Mouse (Mus musculus) layer of hippocampus, adult 2 months (tissue): ENCODE results near the gene Ncf4. TPM values are rescaled to one million over a fixed set of nuclear protein-coding genes. Genes with fewer than 3 reads are reported as not detected.
"Not testable (repeated sequence)": the region's sequence is repeated elsewhere in the genome, so short reads cannot be mapped to it uniquely, and the experiment has no call there.

Experiments used
- DNase-seq, 2 experiments: peaks; one replicate each; pipeline ENCODE4 v3.0.0; 2022; ENCODE audit warnings: low spot score in 2 of 2
- H3K27ac ChIP-seq: fragments of 200-600 bp; 2 replicates; pipeline ENCODE4 v1.8.1; 2022
- H3K4me3 ChIP-seq: fragments of 200-600 bp; 2 replicates; pipeline ENCODE4 v1.8.1; 2022; ENCODE audit warnings: mild to moderate bottlenecking
- CTCF ChIP-seq: fragments of 200-600 bp; conservative IDR thresholded peaks from 2 replicates; pipeline ENCODE4 v1.8.1; 2022; ENCODE audit warnings: antibody characterized with exemption, mild to moderate bottlenecking, moderate library complexity
- total RNA-seq, 2 experiments: library from RNA; stranded (reverse); gene quantifications; 2 replicates each; pipeline ENCODE4 v1.2.3; 2021

The Ncf4 gene
- total RNA-seq, 2 experiments from 2014 or later, result 0.69 to 2.0 TPM

DNA sequence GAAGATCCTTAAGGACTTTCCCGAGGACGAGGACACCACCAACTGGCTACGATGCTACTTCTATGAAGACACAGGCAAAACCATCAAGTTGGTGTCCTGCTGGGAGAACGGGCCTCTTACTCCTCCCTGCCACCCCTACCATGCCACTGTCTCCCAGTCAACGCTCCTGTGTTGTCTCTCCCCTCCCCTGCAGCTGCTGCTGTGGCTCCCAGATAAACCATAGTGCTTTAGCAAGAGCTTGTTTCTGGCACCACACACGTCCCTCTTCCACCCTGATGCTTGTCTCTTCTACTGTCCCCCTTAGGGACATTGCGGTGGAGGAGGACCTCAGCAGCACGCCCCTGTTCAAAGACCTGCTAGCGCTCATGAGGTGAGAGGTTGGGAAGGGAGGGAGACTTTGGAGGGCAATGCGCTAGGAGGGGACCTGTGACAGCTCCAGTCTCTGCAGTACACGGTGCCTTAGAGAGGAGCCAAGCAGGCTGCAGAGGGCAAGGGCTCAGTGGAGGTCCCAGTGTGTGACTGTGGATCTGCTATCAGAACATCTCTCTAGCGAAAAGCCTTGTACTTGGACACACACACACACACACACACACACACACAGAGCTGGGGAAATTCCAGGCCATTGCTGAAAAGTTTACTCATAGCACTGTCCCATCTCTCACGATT, 16.2 kb downstream of the Ncf4 start:
- Histone ChIP-seq H3K4me3 (no peak overlapping the region), H3K27ac (no peak overlapping the region)
- no peak for DNase-seq
- TF ChIP-seq CTCF, result no peak

DNA sequence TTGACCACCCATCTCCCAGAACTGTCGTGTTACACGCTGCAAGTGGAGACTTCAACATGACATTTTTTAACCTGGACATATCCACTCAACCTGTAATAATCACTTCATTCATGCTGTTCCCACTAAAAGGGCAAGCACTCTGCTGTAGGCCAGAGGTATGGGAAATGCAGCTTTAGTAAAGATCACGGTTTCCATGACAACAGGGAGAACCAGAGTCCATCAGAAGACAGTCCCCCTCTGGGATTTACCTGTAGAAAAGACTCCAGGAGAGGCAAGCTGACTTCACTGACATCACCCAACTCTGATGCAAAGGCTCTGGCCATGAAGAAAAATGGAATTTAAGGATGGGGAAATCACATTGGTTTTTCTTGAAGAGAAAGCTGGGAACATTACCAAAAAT, 18.7 kb downstream of the Ncf4 start:
- no peak for DNase-seq
- H3K27ac ChIP-seq, result no peak overlapping the region
- TF ChIP-seq CTCF, result no peak

DNA sequence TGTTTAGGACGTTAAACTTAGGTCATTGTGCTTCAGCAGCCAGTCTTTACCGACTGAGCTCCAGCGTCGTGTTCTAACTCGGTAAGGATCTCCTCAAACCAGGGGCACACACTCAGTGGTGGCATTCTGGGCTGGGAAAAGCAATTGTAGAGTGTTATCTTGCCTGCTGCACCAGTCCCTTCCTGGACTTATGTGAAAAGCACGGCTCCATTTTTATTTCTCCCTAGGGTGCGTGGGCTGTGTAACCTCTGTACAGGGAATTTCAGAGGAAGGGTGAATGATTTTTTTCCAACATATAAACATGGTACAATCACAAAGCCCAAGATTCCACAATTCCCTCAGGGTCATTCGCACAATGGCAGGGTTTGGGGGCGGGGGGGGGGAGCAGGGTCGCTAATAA, 22.8 kb downstream of the Ncf4 start:
- Histone ChIP-seq H3K4me3 (no peak overlapping the region), H3K27ac (no peak overlapping the region)
- DNase-seq, result no peak
- TF ChIP-seq CTCF, result no peak

More for the DNA sequence above, 18.7 kb downstream of the Ncf4 start:
- H3K4me3 ChIP-seq, result no peak overlapping the region

DNA sequence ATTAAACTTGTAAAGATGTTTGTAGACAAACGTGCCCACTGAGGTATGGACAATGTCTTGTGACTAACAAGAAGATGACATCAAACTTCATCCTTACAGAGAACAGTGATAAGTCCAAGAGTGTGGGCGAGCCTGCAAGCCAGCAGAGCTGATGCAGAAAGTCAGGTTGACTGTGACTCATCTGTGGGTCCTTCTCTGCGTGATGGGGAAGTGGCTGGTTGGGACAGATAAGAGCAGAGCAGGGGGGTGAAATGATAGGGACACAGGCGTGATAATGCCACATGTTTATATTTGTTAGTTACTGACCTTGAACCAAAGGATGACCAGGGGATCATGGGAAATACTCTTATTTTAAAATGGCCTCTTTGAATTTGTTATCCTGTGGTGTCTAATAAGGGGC, 23.3 kb downstream of the Ncf4 start:
- no peak overlapping the region for H3K4me3 ChIP-seq
- no peak for TF ChIP-seq CTCF
- DNase-seq, result no peak
- H3K27ac ChIP-seq, result no peak overlapping the region

DNA sequence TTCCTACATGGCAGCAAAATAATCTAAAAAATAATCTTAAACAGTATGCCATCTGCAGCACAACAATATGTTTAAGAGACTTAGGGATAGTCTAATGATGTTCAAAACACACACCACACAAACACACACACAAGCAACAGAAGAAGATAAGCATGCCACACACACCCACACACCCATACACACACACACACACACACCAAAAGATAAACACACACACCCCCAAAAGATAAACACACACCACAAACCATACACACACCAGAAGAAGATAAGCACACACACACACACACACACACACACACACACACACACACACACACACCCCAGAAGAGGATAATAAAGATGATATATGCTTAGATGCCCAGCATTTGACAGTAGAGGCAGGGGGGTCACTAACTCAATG, 26.6 kb downstream of the Ncf4 start:
- no peak for TF ChIP-seq CTCF
- H3K4me3 ChIP-seq, result no peak overlapping the region
- no peak overlapping the region for H3K27ac ChIP-seq
- no peak for DNase-seq

DNA sequence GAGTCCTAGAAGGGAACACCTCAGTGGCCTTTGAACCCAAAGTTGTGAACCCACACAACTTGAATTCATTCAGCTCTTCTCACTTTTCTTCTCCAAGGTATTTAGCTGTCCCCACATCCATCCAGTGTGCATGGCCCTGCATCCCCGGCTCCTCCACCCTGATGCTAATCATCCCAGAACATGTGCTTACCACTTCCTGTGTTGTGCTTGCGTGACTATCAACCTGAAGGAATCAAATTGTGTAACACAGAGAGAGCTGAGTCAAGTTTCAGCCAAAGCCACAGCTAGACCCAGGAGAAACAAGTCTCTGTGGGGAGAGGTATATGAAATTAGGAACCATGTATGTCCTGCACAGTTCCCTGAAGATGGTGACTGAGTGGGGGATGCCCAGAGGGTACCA, 33.7 kb downstream of the Ncf4 start:
- DNase-seq, result no peak
- no peak overlapping the region for H3K4me3 ChIP-seq
- no peak for TF ChIP-seq CTCF
- H3K27ac ChIP-seq, result no peak overlapping the region

DNA sequence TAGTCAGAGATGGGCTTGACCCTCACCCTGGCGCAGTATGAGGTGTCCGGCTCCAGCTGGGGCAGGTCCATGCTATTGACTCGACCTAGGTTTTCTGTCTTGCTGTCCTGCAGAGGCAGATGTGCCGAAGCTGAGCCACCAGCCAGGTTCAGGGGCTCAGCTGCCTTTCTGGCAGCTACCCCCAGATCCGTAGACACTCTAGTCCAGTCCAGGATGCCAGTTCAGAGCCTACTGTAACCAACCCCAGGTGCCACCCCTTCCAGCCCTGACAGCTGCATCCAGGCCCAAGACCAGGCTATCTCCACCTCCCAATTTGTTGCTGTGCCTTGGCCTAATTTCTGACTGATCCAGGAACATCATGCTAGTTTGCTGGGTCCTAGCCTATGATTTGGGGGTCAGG, 43.3 kb downstream of the Ncf4 start:
- H3K27ac ChIP-seq, result no peak overlapping the region
- H3K4me3 ChIP-seq, result no peak overlapping the region
- no peak for TF ChIP-seq CTCF
- no peak for DNase-seq

DNA sequence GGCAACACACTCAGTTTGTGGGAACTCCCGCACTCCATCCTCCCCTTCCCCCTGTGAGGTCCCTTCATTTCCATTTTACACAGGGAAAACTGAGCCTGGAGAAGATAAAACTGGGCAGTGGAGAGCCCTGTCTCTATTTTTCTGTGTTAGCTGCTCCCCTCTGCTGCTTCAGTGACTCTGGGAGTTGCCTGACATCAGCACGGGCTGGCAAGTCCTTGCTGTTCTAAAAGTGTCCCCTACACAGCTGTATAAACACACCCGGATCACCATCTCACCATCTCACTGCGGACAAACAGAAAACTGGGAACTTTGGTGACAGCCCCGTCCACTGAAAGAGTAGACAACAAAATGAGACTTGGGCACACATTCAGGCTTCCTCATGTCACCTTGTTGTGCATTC, 45.2 kb downstream of the Ncf4 start:
- not testable (repeated sequence) for H3K4me3 ChIP-seq, DNase-seq, H3K27ac ChIP-seq

DNA sequence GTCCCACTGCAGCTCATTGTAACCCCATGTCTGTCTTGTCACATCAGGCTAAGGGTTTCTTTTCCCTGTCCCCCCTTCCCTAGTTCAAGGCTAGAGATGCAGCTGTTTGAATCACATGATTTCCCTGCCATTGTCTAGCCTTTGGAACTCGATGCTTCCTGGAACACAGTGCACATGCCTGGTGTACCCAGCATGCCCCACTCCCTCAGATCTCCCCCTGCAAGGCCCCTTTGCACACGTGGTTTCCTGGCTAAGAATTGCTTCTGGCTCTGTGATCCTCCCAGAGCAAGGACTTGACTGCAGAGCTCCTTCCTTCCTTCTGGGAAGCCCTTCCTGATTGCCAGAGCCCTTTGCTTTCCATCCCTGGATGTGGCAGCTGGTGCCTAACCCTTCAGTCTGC, 48.6 kb downstream of the Ncf4 start:
- H3K4me3 ChIP-seq, DNase-seq, H3K27ac ChIP-seq: not testable (repeated sequence)

DNA sequence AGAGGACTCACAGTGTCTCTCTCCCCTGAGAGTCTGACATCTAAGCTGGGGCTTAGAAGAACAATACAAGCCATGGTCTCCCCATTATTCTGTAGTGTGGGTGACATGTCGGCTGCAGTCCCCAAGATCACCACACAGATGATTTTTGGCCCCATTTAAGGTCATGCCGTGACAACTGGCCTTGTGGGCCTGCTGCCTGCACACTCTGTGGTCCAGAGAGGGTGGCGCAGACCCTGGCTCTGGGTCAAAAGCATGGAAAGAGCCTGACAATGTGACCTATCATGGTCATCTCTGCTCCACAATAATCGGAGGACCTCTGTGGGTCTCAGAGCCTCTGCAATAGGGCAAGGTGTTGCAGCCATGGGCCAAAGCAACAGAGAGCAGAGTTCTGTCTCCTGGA, 49.1 kb downstream of the Ncf4 start:
- no peak for TF ChIP-seq CTCF

DNA sequence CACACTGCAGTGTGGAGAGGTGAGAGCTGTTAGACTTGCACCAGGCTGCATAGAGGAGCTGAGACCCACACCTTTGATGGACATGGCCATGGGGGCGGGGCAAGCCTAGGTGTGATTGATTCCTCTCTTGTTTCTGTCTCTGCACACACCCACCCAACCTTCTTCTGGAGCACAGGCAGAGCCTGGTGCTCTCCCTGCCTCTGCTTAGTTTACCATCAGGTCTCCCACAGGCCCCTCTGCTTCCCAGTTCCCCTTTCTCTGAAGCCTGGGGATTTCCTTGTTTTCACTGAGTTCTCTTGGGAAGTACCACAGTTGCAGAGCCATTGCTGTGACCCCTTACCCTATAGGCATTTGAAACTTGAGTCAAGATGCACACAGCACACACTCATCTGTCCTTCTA, 54.0 kb downstream of the Ncf4 start:
- TF ChIP-seq CTCF, result no peak
- Histone ChIP-seq H3K4me3 (no peak overlapping the region), H3K27ac (no peak overlapping the region)
- DNase-seq, result no peak

More for the DNA sequence above, 49.1 kb downstream of the Ncf4 start:
- no peak for DNase-seq
- Histone ChIP-seq H3K27ac (no peak overlapping the region), H3K4me3 (no peak overlapping the region)

DNA sequence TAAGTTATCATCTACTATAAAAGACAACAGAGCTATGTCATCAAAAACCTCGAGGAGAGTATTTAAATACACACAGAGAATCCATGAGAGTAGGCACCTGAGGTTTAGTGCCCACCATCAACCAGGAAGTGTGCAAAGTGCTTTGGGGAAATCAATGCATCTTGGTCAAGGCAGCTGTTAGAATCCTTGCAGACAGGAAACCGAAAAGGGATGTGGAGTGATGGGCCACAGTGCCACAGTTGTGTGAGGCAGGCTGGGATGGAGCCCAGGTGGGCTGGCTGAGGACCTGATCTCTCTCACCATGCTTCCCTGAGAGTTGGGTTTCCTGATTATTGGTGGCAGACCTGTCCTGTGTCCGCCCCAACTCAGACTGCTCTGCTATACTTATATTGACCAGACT, 55.0 kb downstream of the Ncf4 start:
- no peak for TF ChIP-seq CTCF
- Histone ChIP-seq H3K27ac (no peak overlapping the region), H3K4me3 (no peak overlapping the region)
- no peak for DNase-seq

DNA sequence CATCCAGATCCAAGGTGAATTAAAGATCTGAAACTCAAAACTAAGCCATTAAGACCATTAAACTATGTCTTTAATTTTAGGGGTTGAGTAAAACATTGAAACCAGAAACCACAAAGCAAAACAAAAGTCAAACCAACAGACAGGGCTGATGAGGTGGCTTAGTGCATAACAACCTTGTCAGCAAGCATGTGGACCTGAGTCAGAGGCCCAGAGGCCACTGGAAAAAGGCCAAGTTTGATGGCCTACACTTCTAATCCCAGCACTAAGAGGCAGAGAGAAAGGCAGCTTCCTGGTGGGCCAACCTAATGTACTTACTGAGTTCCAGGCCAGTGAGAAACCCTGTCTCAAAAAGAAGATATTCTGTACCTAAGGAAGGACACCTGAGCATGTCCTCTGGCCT, 56.2 kb downstream of the Ncf4 start:
- no peak for TF ChIP-seq CTCF
- H3K27ac ChIP-seq, result no peak overlapping the region
- DNase-seq, result no peak
- H3K4me3 ChIP-seq, result no peak overlapping the region

DNA sequence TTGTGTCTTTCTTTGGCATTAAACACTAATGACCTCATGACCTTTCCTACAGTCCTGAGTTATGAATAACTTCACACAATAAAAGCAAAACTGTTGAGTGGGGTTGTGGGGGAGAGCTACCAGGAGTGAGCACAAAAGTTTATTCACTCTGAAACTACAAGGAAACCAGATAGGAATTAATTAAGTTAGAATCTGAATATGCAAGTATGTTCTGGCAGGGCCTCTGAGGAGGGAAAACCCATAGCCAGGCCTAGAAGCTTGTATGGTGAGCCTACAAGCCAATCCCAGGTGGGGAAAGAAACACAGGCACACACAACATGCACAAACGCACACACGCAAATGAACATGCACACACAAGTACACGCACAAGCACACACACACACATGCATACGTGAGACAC, 58.1 kb downstream of the Ncf4 start:
- TF ChIP-seq CTCF, result no peak
- no peak for DNase-seq
- no peak overlapping the region for H3K4me3 ChIP-seq
- no peak overlapping the region for H3K27ac ChIP-seq

DNA sequence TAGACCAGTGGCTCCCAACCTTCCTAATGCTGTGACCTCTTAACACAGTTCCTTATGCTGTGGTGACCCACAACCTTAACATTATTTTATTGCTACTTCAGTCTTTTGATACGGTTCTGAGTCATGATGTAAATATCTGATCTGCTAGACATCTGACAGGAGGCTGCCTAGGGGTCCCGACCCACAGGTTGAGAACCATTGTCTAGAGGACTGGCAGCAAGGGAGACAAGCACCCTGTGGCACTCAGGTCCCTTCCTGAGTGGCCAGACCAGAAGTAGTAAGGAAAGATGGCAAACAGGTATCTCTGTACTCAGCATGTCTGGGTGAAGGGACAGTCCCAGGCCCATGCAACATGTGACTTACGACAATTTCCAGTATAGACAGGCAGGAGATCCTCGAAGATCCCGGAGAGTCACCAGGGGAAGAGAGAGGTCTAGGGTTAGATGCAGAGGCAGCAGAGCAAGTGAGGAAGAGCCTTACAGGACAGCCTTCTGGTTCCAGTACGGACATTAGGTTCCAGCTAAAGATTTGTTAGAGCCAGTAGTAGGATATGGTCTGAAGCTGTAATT, 59.1 kb downstream of the Ncf4 start:
- H3K4me3 ChIP-seq, result no peak overlapping the region
- DNase-seq, result no peak
- H3K27ac ChIP-seq, result no peak overlapping the region
- TF ChIP-seq CTCF, result no peak
